Mouse (Mus musculus) lung, postnatal 0 days (tissue): ENCODE data around the gene Spryd3.

Source experiments
- CTCF ChIP-seq: IDR thresholded peaks from 2 replicates; pipeline ENCODE4 v1.5.1; 2016; ENCODE audit warnings: antibody characterized with exemption, mild to moderate bottlenecking
- EP300 ChIP-seq: IDR thresholded peaks from 2 replicates; pipeline ENCODE4 v1.6.1; 2016; ENCODE audit warnings: antibody characterized with exemption, mild to moderate bottlenecking, control low read depth

DNA sequence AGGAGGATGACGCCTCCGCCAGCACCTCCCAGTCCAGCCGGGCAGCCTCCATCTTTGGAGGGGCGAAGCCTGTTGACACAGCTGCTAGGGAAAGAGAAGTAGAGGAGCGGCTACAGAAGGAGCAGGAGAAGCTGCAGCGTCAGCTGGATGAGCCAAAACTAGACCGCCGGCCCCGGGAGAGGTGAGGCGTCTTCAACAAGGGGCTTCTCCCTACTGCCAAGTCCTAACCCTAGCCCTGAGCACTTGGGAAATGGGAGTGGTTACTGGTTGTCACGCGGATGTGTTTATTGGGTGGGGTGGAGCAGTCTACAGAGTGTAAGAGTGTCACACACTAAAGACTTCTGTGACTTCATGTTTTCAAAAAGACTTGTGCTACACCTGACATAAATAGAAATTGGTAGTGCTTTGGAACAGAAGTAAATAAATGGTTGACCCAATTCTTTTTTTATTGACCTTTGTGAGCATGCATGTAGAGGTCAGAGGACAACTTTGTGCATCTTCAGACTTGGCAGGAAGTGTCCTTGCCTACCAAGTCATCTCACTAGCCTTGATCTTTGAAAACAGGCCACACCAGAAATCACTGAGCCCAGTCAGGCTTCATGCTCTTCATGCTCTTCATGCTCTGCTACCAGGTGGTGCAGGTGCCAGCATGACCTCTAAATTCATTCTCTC is 46.0 kb downstream of the Spryd3 start:
- TF ChIP-seq EP300 (no peak), CTCF (no peak)
